Mouse (Mus musculus) testis, adult 2 months (tissue): ENCODE measurements around the gene Desi1. TPM values are rescaled to one million over a fixed set of nuclear protein-coding genes. Genes with fewer than 3 reads are reported as not detected.

Source experiments
- H3K27ac ChIP-seq: fragments of 200-500 bp; 2 replicates; pipeline ENCODE4 v1.5.1; 2012; ENCODE audit warnings: low read depth, low read length; ENCODE audit not compliant: control insufficient read depth, insufficient read depth
- H3K27me3 ChIP-seq: fragments of 200-500 bp; 2 replicates; pipeline ENCODE4 v1.6.1; 2012; ENCODE audit warnings: mild to moderate bottlenecking, low read length, moderate library complexity; ENCODE audit not compliant: control insufficient read depth, insufficient read depth
- H3K36me3 ChIP-seq: fragments of 200-500 bp; 2 replicates; pipeline ENCODE4 v1.6.1; 2012; ENCODE audit warnings: mild to moderate bottlenecking, low read length; ENCODE audit not compliant: control insufficient read depth, insufficient read depth
- H3K4me1 ChIP-seq: fragments of 200-500 bp; 2 replicates; pipeline ENCODE4 v1.6.1; 2012; ENCODE audit warnings: low read length; ENCODE audit not compliant: control insufficient read depth, insufficient read depth
- H3K4me3 ChIP-seq: fragments of 200-500 bp; 2 replicates; pipeline ENCODE4 v1.5.1; 2012; ENCODE audit warnings: low read depth, mild to moderate bottlenecking, low read length, moderate library complexity, mixed read lengths; ENCODE audit not compliant: control insufficient read depth
- CTCF ChIP-seq: fragments of 200-500 bp; IDR thresholded peaks from 2 replicates; pipeline ENCODE4 v1.5.1; 2012; ENCODE audit warnings: low read depth, mild to moderate bottlenecking, inconsistent platforms, low read length, moderate library complexity; ENCODE audit not compliant: control insufficient read depth, insufficient read depth, insufficient replicate concordance
- POLR2A ChIP-seq: fragments of 200-500 bp; IDR thresholded peaks from 2 replicates; pipeline ENCODE4 v1.6.1; 2012; ENCODE audit warnings: low read depth, mild to moderate bottlenecking, inconsistent platforms, low read length, moderate library complexity; ENCODE audit not compliant: control insufficient read depth
- polyA plus RNA-seq: library from polyadenylated mRNA; depleted of rRNA; stranded (reverse); fragments of >200 nt; gene quantifications from 2 replicates; pipeline ENCODE4 v1.2.3, GENCODE M21; 2012

The Desi1 gene
- polyA plus RNA-seq, 1 experiment, result 682 TPM

- peaks cover 11% of the 10 kb centered on the region for H3K4me1 ChIP-seq
- H3K27ac ChIP-seq, result no peak overlapping the region
- no peaks in the 10 kb centered on the region; the same call in 1 of the 2 replicates for H3K27me3 ChIP-seq
- H3K4me3 ChIP-seq, result peak overlapping the region; percentile 72
- no peaks in the 10 kb centered on the region for H3K36me3 ChIP-seq
- TF ChIP-seq CTCF (no peak), POLR2A (no peak)
Observed at GRCm38 (mm10) chr15:82063909-82064308, 30.2 kb upstream of the Desi1 start.

DNA sequence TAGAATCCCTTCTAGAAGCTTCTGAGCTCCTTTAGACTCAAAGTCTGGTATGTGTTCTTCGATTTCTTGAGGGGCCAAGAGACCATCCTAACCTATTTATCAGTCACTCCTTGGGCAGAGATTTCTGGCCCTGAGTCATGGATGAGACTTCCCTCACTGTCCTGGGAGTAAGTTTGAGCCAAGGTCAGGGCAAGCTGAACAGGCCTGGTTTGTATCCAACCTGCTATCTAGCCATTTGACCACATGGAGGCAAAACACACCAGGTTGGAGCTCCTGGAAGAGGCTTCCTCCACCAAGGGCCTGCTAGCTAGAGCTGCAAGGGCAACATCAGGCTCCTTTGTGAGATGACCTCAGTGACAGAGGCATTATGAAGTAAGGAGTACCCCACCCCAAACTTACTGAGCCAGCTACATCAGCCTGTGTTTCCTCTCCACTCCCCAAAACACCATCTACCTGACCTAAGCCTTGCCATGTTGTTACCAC is 25.1 kb upstream of the Desi1 start, which contains the start of gene 4930407I10Rik:
TSS of gene 4930407I10Rik (plus strand) at position 433 of the 483 bp plus-strand sequence.
- Histone ChIP-seq H3K27ac (peak within 1 kb of the TSS; percentile 23; the same call in 1 of the 2 replicates), H3K4me3 (peak within 1 kb of the TSS; percentile 75), H3K27me3 (no peaks in the 10 kb centered on the region), H3K4me1 (peaks cover 2% of the 10 kb centered on the region; the same call in 1 of the 2 replicates), H3K36me3 (no peaks in the 10 kb centered on the region)
- TF ChIP-seq CTCF, result no peak
- TF ChIP-seq POLR2A, result no peak; the same call in 1 of the 2 replicates

DNA sequence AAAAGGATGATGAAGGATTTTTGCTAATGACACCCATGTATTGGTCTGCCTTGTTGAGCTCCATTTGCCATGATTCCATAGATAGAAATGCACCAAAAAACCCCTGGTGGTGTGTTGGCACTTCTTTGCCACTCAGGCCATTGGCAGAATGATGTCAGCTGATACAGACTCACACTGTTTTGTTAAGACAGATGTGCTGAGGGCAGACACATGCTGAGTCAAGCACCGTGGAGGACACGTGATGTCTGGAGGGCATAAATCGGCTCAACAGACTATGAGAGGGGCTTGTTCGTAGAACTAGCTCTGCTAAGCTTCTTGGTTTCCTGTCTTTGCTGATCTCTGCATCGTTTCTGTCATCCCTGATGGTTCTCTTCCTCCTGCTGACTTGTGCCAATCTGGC is 18.9 kb upstream of the Desi1 start:
- no peaks in the 10 kb centered on the region for H3K4me1 ChIP-seq
- H3K27ac ChIP-seq, result no peak overlapping the region
- H3K36me3 ChIP-seq, result no peaks in the 10 kb centered on the region
- no peaks in the 10 kb centered on the region for H3K27me3 ChIP-seq
- H3K4me3 ChIP-seq, result no peak overlapping the region
- TF ChIP-seq POLR2A, result no peak
- TF ChIP-seq CTCF, result no peak

- Histone ChIP-seq H3K36me3 (0 out of 2 replicates have a peak, but pooled peaks cover 2% of the 10 kb centered on the region), H3K4me1 (peaks cover 7% of the 10 kb centered on the region), H3K27me3 (no peaks in the 10 kb centered on the region), H3K4me3 (peak within 1 kb of the TSS; percentile 95), H3K27ac (peak within 1 kb of the TSS; percentile 95)
- TF ChIP-seq POLR2A, result peak; percentile 86
- TF ChIP-seq CTCF, result no peak
Observed at GRCm38 (mm10) chr15:82047080-82047883, 13.6 kb upstream of the Desi1 start, which contains the start of gene Snu13. Gene Snu13 (minus strand): TSS chr15:82047598.

DNA sequence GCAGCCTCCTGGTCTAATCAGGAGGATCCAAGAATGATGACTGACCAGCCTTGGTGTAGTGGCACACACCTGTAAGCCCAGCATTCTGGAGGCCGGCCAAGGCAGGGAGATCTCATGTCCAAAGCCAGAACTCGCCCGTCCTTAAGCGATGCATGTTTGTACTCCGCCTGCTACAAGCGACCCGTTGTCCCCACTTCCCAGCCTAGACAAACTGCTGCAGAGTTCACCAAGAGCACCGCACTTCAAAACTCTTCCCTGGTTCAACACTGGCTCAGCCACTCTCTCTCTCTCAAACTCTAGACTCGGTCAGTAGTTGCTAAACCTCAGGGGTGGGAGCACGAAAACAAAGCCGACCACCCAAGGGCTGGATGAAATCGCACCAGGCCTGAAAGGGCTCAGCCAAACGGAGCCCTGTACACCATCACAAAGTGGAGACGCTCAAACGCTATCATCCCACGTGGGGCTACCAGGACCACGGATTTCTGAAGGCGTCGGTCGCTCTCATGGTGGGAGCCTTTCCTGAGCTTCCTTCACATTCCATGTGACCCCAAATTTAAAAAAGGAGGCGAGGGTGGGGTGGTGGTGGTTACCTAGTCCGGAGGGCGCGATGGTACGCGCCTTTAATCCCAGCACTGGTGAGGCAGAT is 12.7 kb upstream of the Desi1 start:
- Histone ChIP-seq H3K4me3 (peak overlapping the region; percentile 95), H3K27ac (peak overlapping the region; percentile 95), H3K4me1 (peaks cover 7% of the 10 kb centered on the region), H3K36me3 (0 out of 2 replicates have a peak, but pooled peaks cover 2% of the 10 kb centered on the region), H3K27me3 (no peaks in the 10 kb centered on the region)
- TF ChIP-seq POLR2A, result no peak
- TF ChIP-seq CTCF, result no peak

DNA sequence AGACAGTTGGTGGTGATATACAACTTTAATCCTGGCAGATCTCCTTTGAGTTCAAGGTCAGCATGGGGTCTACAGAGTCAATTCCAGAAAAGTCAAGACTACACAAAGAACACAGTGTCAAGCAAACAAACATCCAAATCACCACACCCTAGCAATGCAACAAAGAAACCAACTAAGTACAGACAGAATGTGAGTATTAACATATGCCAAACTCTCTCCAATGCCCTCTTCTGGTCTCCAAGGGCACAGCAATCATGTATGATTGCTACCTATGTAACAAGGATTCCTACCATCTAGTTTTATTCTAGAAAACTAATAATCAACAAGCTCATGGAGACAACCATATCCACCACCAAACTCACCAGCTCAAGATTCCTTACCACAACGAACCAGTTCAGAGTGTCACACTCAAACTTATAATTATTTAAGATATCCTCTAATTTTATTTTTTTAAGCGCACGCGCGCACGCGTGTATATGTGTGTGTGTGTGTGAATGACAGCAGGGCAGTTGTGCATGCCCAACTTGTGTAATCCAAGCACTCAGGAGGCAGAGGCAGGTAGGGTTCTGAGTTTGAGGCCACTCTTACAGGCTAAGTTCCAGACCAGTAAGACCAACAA is 10.6 kb upstream of the Desi1 start:
- peaks cover 7% of the 10 kb centered on the region for H3K4me1 ChIP-seq
- TF ChIP-seq POLR2A, result no peak
- no peaks in the 10 kb centered on the region for H3K27me3 ChIP-seq
- H3K36me3 ChIP-seq, result 0 out of 2 replicates have a peak, but pooled peaks cover 2% of the 10 kb centered on the region
- H3K4me3 ChIP-seq, result peak overlapping the region; percentile 10; the same call in 1 of the 2 replicates
- H3K27ac ChIP-seq, result no peak overlapping the region

DNA sequence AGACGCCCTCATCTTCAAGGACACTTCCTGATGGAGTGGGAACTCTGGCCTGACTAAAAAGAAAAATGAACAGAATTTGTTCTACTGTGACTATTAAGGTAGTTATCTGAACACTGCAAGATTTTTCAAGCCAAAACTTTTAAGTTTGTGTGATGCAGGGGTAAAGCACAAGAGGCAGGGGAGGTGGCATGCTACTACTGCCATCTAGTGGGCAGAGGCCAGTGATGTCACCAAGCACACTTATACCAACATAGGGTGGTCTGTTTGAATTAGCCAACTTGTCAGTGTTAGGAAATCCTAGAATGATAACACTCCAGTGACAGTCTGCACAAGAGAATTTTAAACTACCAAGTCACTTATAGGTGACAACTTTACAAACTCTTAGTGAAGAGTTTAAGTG is 7.0 kb upstream of the Desi1 start:
- H3K4me3 ChIP-seq, result no peak overlapping the region
- no peak overlapping the region for H3K27ac ChIP-seq
- no peak for TF ChIP-seq POLR2A
- peak; percentile 58; the same call in 1 of the 2 replicates for TF ChIP-seq CTCF
- H3K36me3 ChIP-seq, result 0 out of 2 replicates have a peak, but pooled peaks cover 2% of the 10 kb centered on the region
- H3K4me1 ChIP-seq, result no peaks in the 10 kb centered on the region
- no peaks in the 10 kb centered on the region for H3K27me3 ChIP-seq
